Mouse (Mus musculus) spleen, postnatal 36 days (tissue): Measurements from ENCODE around the gene Itm2c.

Source experiments
- DNase-seq, 2 experiments: peaks; one replicate each; pipeline ENCODE4 v3.0.0; 2022; ENCODE audit warnings: low spot score in 2 of 2, mixed read lengths in 1 of 2

The Itm2c gene

GRCm38 (mm10) chr1:85894231-85894747 is at the start of gene Itm2c:
Itm2c (plus strand) TSS chr1:85894281.
- peak; percentile 75 for DNase-seq

DNA sequence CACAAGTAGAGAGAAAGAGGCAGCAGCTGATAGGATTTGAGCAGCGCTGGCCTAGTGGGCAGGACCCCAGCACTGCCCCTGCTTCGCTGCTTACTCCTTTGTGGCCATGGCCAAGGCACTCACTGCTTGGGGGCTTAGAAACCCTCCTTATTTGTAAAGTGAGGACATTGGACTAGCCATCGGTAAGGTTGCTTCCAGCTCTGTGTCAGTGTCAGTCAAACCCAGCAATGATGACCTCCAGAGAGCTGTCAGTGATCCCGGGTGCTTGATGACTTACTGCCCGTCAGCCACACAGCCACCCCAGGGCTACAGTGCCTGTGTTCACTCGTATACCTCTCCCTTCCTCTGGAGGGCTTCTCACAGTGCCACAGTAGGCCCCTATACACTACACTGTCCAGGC is 49.1 kb upstream of the Itm2c start:
- no peak for DNase-seq

- no peak for DNase-seq
Observed at GRCm38 (mm10) chr1:85845476-85845875, 48.6 kb upstream of the Itm2c start.

DNA sequence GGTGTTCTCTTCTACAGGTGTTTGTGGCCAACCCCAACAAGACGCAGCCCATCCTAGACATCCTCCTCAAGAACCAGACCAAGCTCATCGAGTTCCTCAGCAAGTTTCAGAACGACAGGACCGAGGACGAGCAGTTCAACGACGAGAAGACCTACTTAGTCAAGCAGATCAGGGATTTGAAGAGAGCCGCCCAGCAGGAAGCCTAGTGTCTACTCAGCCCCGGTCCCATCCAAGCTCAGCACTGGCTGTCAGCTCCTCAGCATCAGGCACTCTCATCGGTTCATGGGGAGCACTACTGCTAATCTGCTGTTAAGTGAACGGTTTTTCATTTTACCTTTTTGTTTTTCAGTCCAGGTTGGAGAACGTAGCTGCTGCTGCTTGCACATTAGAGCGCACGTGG is 45.1 kb upstream of the Itm2c start:
- DNase-seq: no peak

- DNase-seq: no peak
Observed at GRCm38 (mm10) chr1:85850851-85851250, 43.2 kb upstream of the Itm2c start.

DNA sequence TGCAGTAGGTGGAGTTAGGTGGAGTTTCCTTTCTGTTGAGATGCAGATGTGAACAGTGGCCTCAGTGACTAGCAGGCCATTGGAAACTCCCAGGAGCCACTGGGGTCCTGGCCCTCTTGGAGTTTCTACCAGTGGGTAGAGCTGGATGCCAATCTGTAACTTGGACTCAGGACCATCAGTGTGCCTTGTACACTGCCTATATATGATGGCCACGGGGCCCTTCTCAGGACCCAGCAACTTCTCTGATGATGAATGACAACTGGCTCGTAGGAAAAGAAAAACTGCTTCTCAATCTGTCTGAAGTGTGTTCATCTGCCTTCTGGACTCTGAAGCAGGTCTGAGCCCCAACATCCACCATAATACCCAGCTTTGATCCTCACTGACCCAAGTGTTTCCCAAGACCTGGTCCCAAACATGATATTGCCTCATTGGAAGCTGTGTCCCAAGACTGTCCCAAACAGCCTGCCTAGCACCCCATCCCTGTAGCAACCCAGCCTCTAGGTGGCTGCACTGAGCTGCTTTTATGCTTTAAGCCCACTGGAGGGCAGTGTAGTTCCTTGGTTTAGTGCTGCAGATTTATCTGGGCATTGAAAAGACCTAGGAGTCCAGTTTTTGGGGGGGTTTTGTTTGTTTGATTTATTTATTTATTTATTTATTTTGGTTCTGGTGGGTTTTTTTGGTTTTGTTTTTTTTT is 40.9 kb upstream of the Itm2c start:
- peak; percentile 49 to 53 for DNase-seq

DNA sequence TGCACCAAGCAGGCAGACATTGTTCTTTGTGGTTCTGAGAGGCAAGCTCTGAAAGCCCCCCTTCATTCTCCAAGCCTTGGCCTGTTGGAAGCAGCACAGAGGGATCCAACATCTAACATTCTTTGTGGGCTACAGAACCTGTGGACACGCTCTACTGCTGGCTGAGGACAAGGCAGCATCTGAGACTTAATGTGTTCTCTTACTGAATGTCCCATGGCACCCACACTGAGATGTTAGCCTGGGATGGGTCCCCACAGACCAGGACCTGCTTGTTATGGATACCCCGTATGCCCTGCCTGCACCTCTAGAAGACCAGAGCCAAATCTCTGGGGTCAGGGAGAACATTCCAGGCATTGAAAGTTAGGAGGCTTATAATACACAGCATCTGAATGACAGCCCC is 40.2 kb upstream of the Itm2c start:
- no peak for DNase-seq

DNA sequence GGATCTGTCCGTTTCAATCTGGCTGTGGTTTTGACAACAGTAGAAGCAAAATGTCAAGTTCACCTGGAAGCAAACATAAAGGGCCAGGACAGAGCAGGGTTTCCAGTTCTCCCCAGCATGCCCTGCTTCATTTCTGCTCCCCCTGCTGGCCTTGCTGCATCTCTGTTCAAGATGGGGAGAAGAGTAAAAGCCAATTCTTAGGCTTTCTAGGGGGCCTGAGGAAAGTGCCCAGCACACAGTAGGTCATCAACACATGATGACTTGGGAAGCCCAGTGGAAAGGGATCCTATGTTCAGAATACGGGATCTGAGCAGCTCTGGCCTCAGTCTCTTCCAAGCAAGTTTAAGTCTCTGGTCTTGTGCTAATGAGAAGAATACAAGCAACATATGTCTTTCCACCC is 39.6 kb upstream of the Itm2c start:
- no peak for DNase-seq

GRCm38 (mm10) chr1:85856266-85856665 is 37.8 kb upstream of the Itm2c start:
- DNase-seq: no peak

DNA sequence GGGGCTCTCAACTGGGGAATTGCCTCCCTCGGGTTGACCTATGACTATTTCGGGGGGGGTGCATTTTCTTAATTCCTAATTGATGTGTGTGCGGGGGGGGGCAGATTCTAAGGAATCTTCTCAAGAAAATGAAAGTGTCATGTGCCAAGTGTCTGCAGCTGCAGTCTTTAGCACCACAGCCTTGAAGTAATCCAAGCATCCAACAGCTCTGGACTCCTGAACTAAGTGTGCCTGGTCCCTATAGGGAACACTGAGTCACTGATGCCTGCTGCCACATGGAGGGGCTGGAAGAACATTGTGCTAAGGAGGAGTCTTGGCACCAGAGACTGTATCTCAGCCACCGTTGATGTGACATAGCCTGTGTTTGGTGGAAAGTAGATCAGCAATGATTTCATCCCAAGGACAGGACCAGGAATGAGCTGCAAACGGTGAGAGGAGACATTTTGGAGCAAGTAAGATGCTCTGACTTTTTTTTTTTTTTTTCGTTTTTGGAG is 36.8 kb upstream of the Itm2c start:
- no peak for DNase-seq

GRCm38 (mm10) chr1:85864383-85864782 is 29.7 kb upstream of the Itm2c start:
- no peak for DNase-seq

GRCm38 (mm10) chr1:85870001-85870400 is 24.1 kb upstream of the Itm2c start:
- no peak for DNase-seq

DNA sequence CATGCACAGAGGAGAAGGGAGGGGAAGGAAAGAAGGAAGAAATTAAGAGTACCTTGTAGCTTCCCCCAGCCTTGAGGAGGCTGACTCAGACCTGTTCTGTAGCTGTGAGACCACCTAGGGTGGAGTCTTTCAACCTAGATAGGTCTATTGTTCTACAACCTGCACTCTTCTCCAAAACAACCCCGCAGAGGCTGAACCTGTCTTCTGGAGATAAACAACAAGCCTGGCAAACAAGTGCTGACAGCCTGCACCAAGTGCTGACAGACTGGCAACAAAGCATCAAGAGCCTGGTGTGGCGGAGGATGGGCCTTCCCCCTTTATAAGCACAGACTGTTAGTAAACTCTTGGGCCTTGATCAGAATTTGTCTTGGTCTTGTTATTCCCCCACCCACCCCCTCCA is 23.5 kb upstream of the Itm2c start:
- no peak for DNase-seq

- no peak for DNase-seq
Observed at GRCm38 (mm10) chr1:85882003-85882402, 12.1 kb upstream of the Itm2c start.

GRCm38 (mm10) chr1:85887221-85887620 is 6.9 kb upstream of the Itm2c start:
- no peak for DNase-seq

- no peak for DNase-seq
Observed at GRCm38 (mm10) chr1:85894748-85895360, 773 bp downstream of the Itm2c start.

DNA sequence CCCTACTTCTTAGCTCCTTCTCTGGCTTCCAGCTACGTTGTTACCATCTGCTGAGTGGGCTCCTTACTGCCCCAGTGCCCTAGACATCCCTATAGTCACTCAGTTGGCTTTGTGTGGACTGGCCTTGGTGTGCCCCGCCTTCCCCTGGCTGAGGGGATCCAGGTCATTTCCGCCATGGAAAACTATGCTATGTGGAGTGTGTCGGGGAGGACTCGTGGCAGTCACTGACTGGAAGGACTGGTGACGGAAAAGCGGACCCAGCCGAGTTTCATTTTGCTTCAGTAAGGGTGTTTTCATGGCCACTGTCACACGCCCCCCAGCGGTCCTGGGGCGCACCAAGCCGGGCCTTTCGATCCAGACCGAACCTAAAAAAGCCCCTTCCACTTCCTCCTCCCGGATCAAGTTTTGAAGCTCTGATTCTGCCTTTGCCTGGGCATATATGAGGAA is 1.3 kb downstream of the Itm2c start:
- DNase-seq: peak; percentile 55 to 71

DNA sequence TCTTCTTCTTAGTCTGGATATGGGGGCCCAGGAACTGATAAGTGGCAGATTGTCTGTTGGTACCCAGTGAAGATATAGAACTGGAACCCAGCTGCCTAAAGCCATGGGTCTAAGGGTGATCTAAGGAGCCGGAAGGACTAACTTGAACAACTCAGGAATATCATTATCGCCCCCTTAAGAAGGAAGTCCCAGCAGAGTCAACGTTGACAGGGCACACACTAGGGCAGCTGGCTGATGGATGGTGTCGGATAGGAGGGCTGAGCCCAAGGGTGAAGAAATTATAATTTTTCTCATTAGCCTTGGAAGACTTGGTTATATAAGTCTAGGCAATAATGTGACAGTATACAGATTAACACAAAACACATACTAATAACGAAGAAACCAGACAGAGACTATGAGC is 2.0 kb downstream of the Itm2c start:
- DNase-seq: no peak

GRCm38 (mm10) chr1:85896781-85897700 is 3.0 kb downstream of the Itm2c start:
- DNase-seq: no peak

DNA sequence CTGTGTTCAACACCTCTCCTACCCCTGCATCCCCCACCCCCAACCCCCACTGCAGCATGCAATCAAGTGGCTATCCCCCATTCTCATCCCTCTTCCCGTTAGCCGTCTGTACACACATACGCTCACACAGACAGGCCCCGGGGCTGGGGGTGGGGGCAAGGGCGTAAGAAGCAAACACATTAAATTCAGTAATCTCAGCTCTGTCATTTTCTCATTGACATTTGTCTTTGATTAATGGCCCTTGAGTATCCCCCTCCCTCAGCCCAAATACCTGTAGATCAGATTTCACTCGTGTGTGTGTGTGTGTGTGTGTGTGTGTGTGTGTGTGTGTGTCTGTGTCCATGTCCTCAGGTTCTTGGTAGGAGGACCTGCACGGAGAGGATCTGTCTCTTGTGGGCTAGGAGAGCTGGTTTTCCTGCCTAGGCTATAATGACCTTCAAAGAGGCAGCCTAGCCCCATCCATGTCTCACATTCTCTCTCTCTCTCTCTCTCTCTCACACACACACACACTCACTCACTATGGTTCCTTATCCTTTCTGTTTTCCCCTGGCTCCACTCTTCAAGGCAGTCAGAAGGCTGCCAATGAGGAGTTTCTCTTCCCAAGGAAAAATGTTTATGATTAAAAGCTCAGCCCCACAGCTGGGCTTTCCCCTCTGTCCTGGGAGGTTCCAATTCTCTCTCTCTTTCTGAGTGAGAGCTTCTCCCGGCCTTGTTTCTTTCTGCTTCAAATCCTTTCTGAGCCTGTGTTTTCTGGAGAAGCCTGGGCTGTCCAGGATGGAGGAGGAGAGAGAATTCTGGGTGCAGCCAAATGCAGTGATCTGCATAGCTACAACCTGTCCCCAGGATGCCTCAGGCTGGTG is 4.0 kb downstream of the Itm2c start:
- no peak for DNase-seq

DNA sequence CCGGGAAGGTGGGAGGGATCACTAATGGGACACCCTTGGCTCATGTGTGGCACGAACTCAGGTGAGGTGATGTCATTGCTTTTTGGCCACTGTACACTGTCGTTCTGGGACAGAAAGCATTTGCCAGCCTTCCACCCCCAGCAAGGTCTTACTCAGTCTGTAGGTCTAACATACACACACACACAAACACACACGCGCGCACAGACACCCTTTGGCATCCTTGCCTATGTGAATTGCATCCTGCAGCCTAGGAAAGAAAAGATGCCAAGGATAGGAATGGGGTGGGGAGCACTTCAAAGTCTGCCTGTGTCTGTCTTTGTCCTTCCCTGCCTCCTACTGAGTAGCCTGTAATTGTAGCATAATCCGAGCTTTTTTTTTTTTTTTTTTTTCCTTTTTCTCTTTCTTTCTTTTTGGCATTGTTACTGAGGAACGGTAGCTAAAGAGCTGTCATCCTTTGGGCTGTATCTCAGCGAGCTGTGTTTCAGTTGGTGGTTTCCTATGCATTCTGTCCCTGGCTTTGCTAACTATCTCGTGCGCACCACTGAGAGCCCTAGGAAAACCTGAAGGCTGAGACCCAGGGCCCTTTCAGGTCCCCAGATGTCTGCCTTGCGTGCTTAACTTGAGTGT is 4.8 kb downstream of the Itm2c start:
- DNase-seq: no peak
